Mouse (Mus musculus): Measurements from ENCODE around the gene Gdf11.

GRCm38 (mm10) chr10:128888941-128889827 lies 2.3 kb downstream of the Gdf11 start:
- TF ChIP-seq GATA1 (IDR thresholded peaks at IDR 0.05; ENCODE audit: borderline replicate concordance, low read length) (no peak), FLI1 (IDR thresholded peaks at IDR 0.05; ENCODE audit: low read length) (no peak)
